Mouse (Mus musculus) hindbrain, embryonic 16.5 days (tissue): ENCODE results near the gene Plxnb2. TPM values are rescaled to one million over a fixed set of nuclear protein-coding genes. Genes with fewer than 3 reads are reported as not detected.
A peak's percentile ranks its signal among the peaks of the same experiment; 100 is the strongest.

ENCODE experiments used
- ATAC-seq: fragments of 200-750 bp; cut with Nextera tagmentation; 2 replicates; pipeline ENCODE4 v1.8.0; 2017; ENCODE audit warnings: moderate TSS enrichment, moderate library complexity
- H3K27ac ChIP-seq: fragments of 300-500 bp; sonication (generic); 2 replicates; pipeline ENCODE4 v1.5.1; 2014; ENCODE audit warnings: low read depth, mild to moderate bottlenecking, control low read depth, low read length, moderate library complexity
- H3K27me3 ChIP-seq: fragments of 300-500 bp; sonication (generic); replicated peaks from 2 replicates; pipeline ENCODE4 v1.6.1; 2014; ENCODE audit warnings: low read length; ENCODE audit not compliant: control insufficient read depth, insufficient read depth
- H3K36me3 ChIP-seq: fragments of 300-500 bp; sonication (generic); 2 replicates; pipeline ENCODE4 v1.6.1; 2014; ENCODE audit warnings: mild to moderate bottlenecking, low read length, moderate library complexity, mixed read lengths; ENCODE audit not compliant: control insufficient read depth, insufficient read depth
- H3K4me1 ChIP-seq: fragments of 300-500 bp; sonication (generic); 2 replicates; pipeline ENCODE4 v1.6.1; 2014; ENCODE audit warnings: low read depth, low read length; ENCODE audit not compliant: control insufficient read depth, insufficient read depth
- H3K4me2 ChIP-seq: fragments of 300-500 bp; sonication (generic); 2 replicates; pipeline ENCODE4 v1.6.1; 2014; ENCODE audit warnings: mild to moderate bottlenecking, low read length, control low read depth, moderate library complexity
- H3K4me3 ChIP-seq: fragments of 300-500 bp; sonication (generic); 2 replicates; pipeline ENCODE4 v1.5.1; 2014; ENCODE audit warnings: mild to moderate bottlenecking, low read length, control low read depth, moderate library complexity
- H3K9ac ChIP-seq: fragments of 300-500 bp; sonication (generic); 2 replicates; pipeline ENCODE4 v1.6.1; 2014; ENCODE audit warnings: low read depth, mild to moderate bottlenecking, control low read depth, low read length, moderate library complexity
- H3K9me3 ChIP-seq: fragments of 300-500 bp; sonication (generic); 2 replicates; pipeline ENCODE4 v1.6.1; 2014; ENCODE audit warnings: mild to moderate bottlenecking, low read length, moderate library complexity; ENCODE audit not compliant: control insufficient read depth
- WGBS: fragments of 180-500 bp; shearing (Covaris S2); extraction: QIAGEN DNeasy Blood & Tissue Kit; methylation state at CpG from one replicate; pipeline ENCODE4 v1.1.7; 2014; 5-methylcytosine and 5-hydroxymethylcytosine counted together
- polyA plus RNA-seq: library from polyadenylated mRNA; unstranded; fragments of >200 nt; fragmentation: Nextera tagmentation; extraction: Ambion mirVana; gene quantifications from 2 replicates; pipeline ENCODE4 v1.2.1, GENCODE M21; 2015

Gene Plxnb2
- polyA plus RNA-seq, 1 experiment from 2014 or later = 85.2 TPM

- Histone ChIP-seq H3K27me3 (no peaks in the 10 kb centered on the region), H3K4me3 (no peak overlapping the region), H3K4me2 (peak overlapping the region; percentile 92), H3K36me3 (peaks cover 5% of the 10 kb centered on the region; the same call in 1 of the 2 replicates), H3K9ac (no peak overlapping the region), H3K27ac (peak overlapping the region; percentile 36; the same call in 1 of the 2 replicates), H3K4me1 (peaks cover 39% of the 10 kb centered on the region), H3K9me3 (no peaks in the 10 kb centered on the region)
- no peak for ATAC-seq
- 79% methylated on average over 10 of the region's 10 CpGs for WGBS
Measured at GRCm38 (mm10) chr15:89181561-89182270, 1.1 kb upstream of the Plxnb2 start.

GRCm38 (mm10) chr15:89180081-89180541, 477 bp downstream of the Plxnb2 start:
- under 1% methylated on average over 26 of the region's 26 CpGs for WGBS
- Histone ChIP-seq H3K36me3 (no peaks in the 10 kb centered on the region), H3K4me3 (peak overlapping the region; percentile 85), H3K27ac (peak overlapping the region; percentile 95), H3K4me2 (peak overlapping the region; percentile 92), H3K9me3 (no peaks in the 10 kb centered on the region), H3K9ac (peak overlapping the region; percentile 94), H3K4me1 (peaks cover 50% of the 10 kb centered on the region), H3K27me3 (no peaks in the 10 kb centered on the region)
- ATAC-seq = no peak

- Histone ChIP-seq H3K4me3 (peak overlapping the region; percentile 85), H3K9me3 (no peaks in the 10 kb centered on the region), H3K27ac (peak overlapping the region; percentile 95), H3K9ac (peak overlapping the region; percentile 94), H3K27me3 (no peaks in the 10 kb centered on the region), H3K36me3 (no peaks in the 10 kb centered on the region), H3K4me2 (peak overlapping the region; percentile 92), H3K4me1 (peaks cover 55% of the 10 kb centered on the region)
- WGBS = under 1% methylated on average over 6 of the region's 6 CpGs
- ATAC-seq = no peak
Measured at GRCm38 (mm10) chr15:89179630-89179964, 991 bp downstream of the Plxnb2 start.

GRCm38 (mm10) chr15:89178954-89179629, 1.5 kb downstream of the Plxnb2 start:
- no peak for ATAC-seq
- 3% methylated on average over 16 of the region's 16 CpGs for WGBS

GRCm38 (mm10) chr15:89178260-89178860, 2.2 kb downstream of the Plxnb2 start:
- H3K4me3 ChIP-seq = peak overlapping the region; percentile 85
- H3K27ac ChIP-seq = peak overlapping the region; percentile 95

More at GRCm38 (mm10) chr15:89178954-89179629, 1.5 kb downstream of the Plxnb2 start:
- peaks cover 59% of the 10 kb centered on the region for H3K4me1 ChIP-seq
- H3K4me2 ChIP-seq = peak overlapping the region; percentile 92
- H3K27me3 ChIP-seq = no peaks in the 10 kb centered on the region
- H3K9me3 ChIP-seq = no peaks in the 10 kb centered on the region
- peak overlapping the region; percentile 94 for H3K9ac ChIP-seq
- H3K36me3 ChIP-seq = no peaks in the 10 kb centered on the region
- H3K4me3 ChIP-seq = peak overlapping the region; percentile 85
- peak overlapping the region; percentile 95 for H3K27ac ChIP-seq

GRCm38 (mm10) chr15:89177576-89178259, 2.9 kb downstream of the Plxnb2 start:
- WGBS = 76% methylated on average over 4 of the region's 4 CpGs
- Histone ChIP-seq H3K4me2 (peak overlapping the region; percentile 92), H3K4me3 (no peak overlapping the region), H3K9ac (no peak overlapping the region; the same call in 1 of the 2 replicates), H3K9me3 (no peaks in the 10 kb centered on the region), H3K4me1 (peaks cover 71% of the 10 kb centered on the region), H3K27me3 (no peaks in the 10 kb centered on the region), H3K27ac (peak overlapping the region; percentile 18; the same call in 1 of the 2 replicates), H3K36me3 (no peaks in the 10 kb centered on the region)
- no peak for ATAC-seq

More at GRCm38 (mm10) chr15:89178260-89178860, 2.2 kb downstream of the Plxnb2 start:
- Histone ChIP-seq H3K4me2 (peak overlapping the region; percentile 92), H3K9me3 (no peaks in the 10 kb centered on the region), H3K9ac (peak overlapping the region; percentile 94), H3K27me3 (no peaks in the 10 kb centered on the region), H3K36me3 (no peaks in the 10 kb centered on the region), H3K4me1 (peaks cover 66% of the 10 kb centered on the region)
- 59% methylated on average over 7 of the region's 7 CpGs for WGBS
- no peak for ATAC-seq

GRCm38 (mm10) chr15:89177121-89177520, 3.5 kb downstream of the Plxnb2 start:
- H3K4me1 ChIP-seq = peaks cover 74% of the 10 kb centered on the region
- ATAC-seq = no peak
- H3K9me3 ChIP-seq = no peaks in the 10 kb centered on the region
- H3K27ac ChIP-seq = peak overlapping the region; percentile 10; the same call in 1 of the 2 replicates
- no peak overlapping the region for H3K4me3 ChIP-seq
- no peak overlapping the region for H3K9ac ChIP-seq
- 8% methylated on average over 5 of the region's 5 CpGs for WGBS
- peak overlapping the region; percentile 92 for H3K4me2 ChIP-seq
- no peaks in the 10 kb centered on the region for H3K36me3 ChIP-seq
- H3K27me3 ChIP-seq = no peaks in the 10 kb centered on the region

- 68% methylated on average over 13 of the region's 13 CpGs for WGBS
- Histone ChIP-seq H3K4me1 (peaks cover 74% of the 10 kb centered on the region), H3K27me3 (no peaks in the 10 kb centered on the region), H3K9me3 (no peaks in the 10 kb centered on the region), H3K36me3 (no peaks in the 10 kb centered on the region), H3K4me3 (no peak overlapping the region), H3K4me2 (peak overlapping the region; percentile 8; the same call in 1 of the 2 replicates), H3K27ac (no peak overlapping the region), H3K9ac (no peak overlapping the region)
- no peak for ATAC-seq
Measured at GRCm38 (mm10) chr15:89175411-89176155, 5.0 kb downstream of the Plxnb2 start.
